Mouse (Mus musculus) C2C12 (cell line): Measurements from ENCODE around the gene Kncn.

Experiments
- CTCF ChIP-seq: IDR thresholded peaks from one replicate; pipeline ENCODE4 v1.5.1; 2011; ENCODE audit not compliant: control insufficient read depth, insufficient read depth, insufficient read length
- MYOG ChIP-seq: IDR thresholded peaks from one replicate; pipeline ENCODE4 v1.6.1; 2011; ENCODE audit not compliant: control insufficient read depth, insufficient read length; ENCODE audit errors: extremely low read depth
- USF1 ChIP-seq: IDR thresholded peaks from one replicate; pipeline ENCODE4 v1.6.1; 2011; ENCODE audit warnings: low read depth, mild to moderate bottlenecking, control low read depth, moderate library complexity

DNA sequence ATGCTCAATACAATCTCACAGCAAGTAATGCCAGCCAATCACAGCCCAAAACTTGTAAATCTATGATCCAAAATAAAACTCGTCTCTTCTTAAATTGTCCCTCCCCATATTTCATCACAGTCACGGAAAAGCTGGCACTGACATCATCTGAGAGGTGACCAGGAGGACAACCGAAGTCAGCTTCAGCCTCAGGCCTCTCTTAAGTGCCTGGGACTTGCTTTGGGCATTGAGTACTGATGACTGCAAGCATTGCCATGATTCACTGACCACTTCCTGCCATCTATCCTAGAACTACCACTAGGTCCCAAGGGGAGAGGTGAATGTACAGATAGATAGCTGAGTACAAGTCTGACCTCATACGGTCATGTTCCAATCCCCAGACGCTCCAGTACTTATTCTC lies 38.5 kb downstream of the Kncn start:
- TF ChIP-seq CTCF (no peak), USF1 (no peak), MYOG (no peak)
